ENCODE assay signal across 10 mouse cellular contexts in genomic region chr1:41001154-41001949, GRCm38 (mm10).
DNase-seq lines count a peak whose midpoint lies in the region; ATAC-seq and TF ChIP-seq lines count a peak whose summit lies in the region.
"Had no signal": no experiment of that assay in that cellular context is flagged by ENCODE, and none has a peak within 500 bp of the region (broad histone marks: within the 10 kb centered on the region; RNA-seq: fewer than 3 reads in every experiment).

No protein-coding gene starts in this region.

- 0 out of 2 replicates have a peak, but pooled peaks have one; percentile 56 for ATAC-seq in midbrain, postnatal 0 days (ENCODE audit: low FRiP score)

- H3K9me3 ChIP-seq in midbrain, postnatal 0 days (ENCODE audit: low read length), result no peaks in the 10 kb centered on the region
- H3K9me3 ChIP-seq: heart, embryonic 13.5 days had no signal

- peak; percentile 87 for TF ChIP-seq CTCF in midbrain, postnatal 0 days (IDR thresholded peaks at IDR 0.05)

- no peak overlapping the region for H3K9ac ChIP-seq in midbrain, postnatal 0 days (replicated peaks; ENCODE audit: low read length, poor library complexity, severe bottlenecking)
- H3K9ac ChIP-seq: heart, embryonic 13.5 days had no signal

- peak; percentile 6 for DNase-seq in gastrocnemius, postnatal 14 days
- DNase-seq in gastrocnemius, postnatal 36 days, result no peak
- peak; percentile 13 for DNase-seq in adipocyte (ENCODE audit: low spot score)
- DNase-seq in frontal cortex, adult 2 months (ENCODE audit: extremely low spot score in 1 of 2, low spot score in 1 of 2), result peak; percentile 38 to 78
- DNase-seq in layer of hippocampus, postnatal 14 days (ENCODE audit: low spot score in 2 of 2), result peak; percentile 56 to 62
- peak; percentile 64 for DNase-seq in midbrain, postnatal 0 days (ENCODE audit: low spot score)
- DNase-seq in urinary bladder, postnatal 36 days (ENCODE audit: low spot score in 2 of 2), result no peak
- DNase-seq in B cell, adult 2 months, result no peak

- H3K4me3 ChIP-seq in midbrain, postnatal 0 days (ENCODE audit: low read depth, low read length), result no peak overlapping the region
- H3K4me3 ChIP-seq: heart, embryonic 13.5 days; myocyte had no signal

- intact Hi-C loops in gastrocnemius, postnatal 14 days (cut with DNase I; ENCODE audit: low total_unique reads), result no loop called here
- intact Hi-C loops in gastrocnemius, postnatal 36 days (cut with DNase I), result no loop called here

- no peaks in the 10 kb centered on the region for H3K36me3 ChIP-seq in midbrain, postnatal 0 days (ENCODE audit: insufficient read depth, low read length)
- H3K36me3 ChIP-seq: heart, embryonic 13.5 days had no signal

- no peak overlapping the region for H3K27ac ChIP-seq in midbrain, postnatal 0 days (ENCODE audit: low read depth, low read length)
- H3K27ac ChIP-seq: heart, embryonic 13.5 days had no signal

- no peaks in the 10 kb centered on the region for H3K4me1 ChIP-seq in midbrain, postnatal 0 days (ENCODE audit: insufficient read depth, low read length)
- H3K4me1 ChIP-seq: heart, embryonic 13.5 days had no signal

- H3K4me2 ChIP-seq in midbrain, postnatal 0 days (ENCODE audit: low read depth, low read length, poor library complexity, severe bottlenecking), result no peak overlapping the region
- H3K4me2 ChIP-seq: heart, embryonic 13.5 days had no signal

- 32% methylated on average over 13 of the region's 13 CpGs for WGBS in midbrain, postnatal 0 days

- no peaks in the 10 kb centered on the region for H3K27me3 ChIP-seq in midbrain, postnatal 0 days (ENCODE audit: insufficient read depth, low read length)
- H3K27me3 ChIP-seq: heart, embryonic 13.5 days had no signal

Comparison
In these comparisons a context has a peak if more than half of its experiments do, and no peak if none do; other contexts are left out.
1. DNase-seq: peak in gastrocnemius, postnatal 14 days (single experiment), adipocyte (single experiment), frontal cortex, adult 2 months (2 of 2), layer of hippocampus, postnatal 14 days (2 of 2) and midbrain, postnatal 0 days (single experiment); none in gastrocnemius, postnatal 36 days (0 of 2), urinary bladder, postnatal 36 days (0 of 2) and B cell, adult 2 months (0 of 2).